Mouse (Mus musculus) heart, adult 2 months (tissue): ENCODE results near the gene Morf4l1. TPM values are rescaled to one million over a fixed set of nuclear protein-coding genes. Genes with fewer than 3 reads are reported as not detected.

ENCODE experiments used
- DNase-seq, 2 experiments: peaks; one replicate each; pipeline ENCODE4 v3.0.0; 2021
- H3K27ac ChIP-seq: fragments of 200-600 bp; 2 replicates; pipeline ENCODE4 v1.8.1; 2022
- H3K27me3 ChIP-seq: fragments of 200-500 bp; 2 replicates; pipeline ENCODE4 v1.6.1; 2012; ENCODE audit warnings: mild to moderate bottlenecking, low read length, inconsistent platforms, mixed read lengths; ENCODE audit not compliant: control insufficient read depth, insufficient read depth
- H3K36me3 ChIP-seq: fragments of 200-500 bp; 2 replicates; pipeline ENCODE4 v1.6.1; 2012; ENCODE audit warnings: low read length, inconsistent platforms; ENCODE audit not compliant: control insufficient read depth, insufficient read depth
- H3K4me1 ChIP-seq: fragments of 200-500 bp; 2 replicates; pipeline ENCODE4 v1.6.1; 2011; ENCODE audit warnings: low read length; ENCODE audit not compliant: control insufficient read depth, insufficient read depth
- H3K4me3 ChIP-seq: fragments of 200-600 bp; 2 replicates; pipeline ENCODE4 v1.8.1; 2022
- H3K79me2 ChIP-seq: fragments of 200-500 bp; replicated peaks from 2 replicates; pipeline ENCODE4 v1.6.1; 2012; ENCODE audit warnings: mild to moderate bottlenecking, inconsistent platforms, low read length, moderate library complexity, mixed read lengths; ENCODE audit not compliant: control insufficient read depth, insufficient read depth
- H3K9ac ChIP-seq: fragments of 200-500 bp; 2 replicates; pipeline ENCODE4 v1.6.1; 2012; ENCODE audit warnings: low read depth, mild to moderate bottlenecking, control low read depth, inconsistent platforms, low read length, mixed read lengths
- CTCF ChIP-seq: fragments of 200-600 bp; IDR thresholded peaks from 2 replicates; pipeline ENCODE4 v1.8.1; 2022; ENCODE audit warnings: antibody characterized with exemption, mild to moderate bottlenecking, moderate library complexity
- EP300 ChIP-seq: fragments of 200-500 bp; IDR thresholded peaks from 2 replicates; pipeline ENCODE4 v1.6.1; 2011; ENCODE audit warnings: low read depth, low read length, control low read depth; ENCODE audit not compliant: insufficient read depth
- POLR2A ChIP-seq: fragments of 200-500 bp; IDR thresholded peaks from 2 replicates; pipeline ENCODE4 v1.6.1; 2011; ENCODE audit warnings: mild to moderate bottlenecking, low read depth, low read length, control low read depth; ENCODE audit not compliant: insufficient read depth
- WGBS: fragments of 180-500 bp; shearing (Covaris S2); methylation state at CpG from one replicate; pipeline ENCODE4 v1.1.7; 2018; 5-methylcytosine and 5-hydroxymethylcytosine counted together
- intact Hi-C: fragments of 180-260 bp; cut with DNase I; formaldehyde crosslinking; loops from one replicate; pipeline ENCODE4 v1.15.1; 2025
- polyA plus RNA-seq: library from polyadenylated mRNA; depleted of rRNA; stranded (reverse); fragments of >200 nt; gene quantifications from 2 replicates; pipeline ENCODE4 v1.2.3, GENCODE M21; 2012
- total RNA-seq, 2 experiments: library from RNA; stranded (reverse); gene quantifications; 2 replicates each; pipeline ENCODE4 v1.2.3; 2021

Morf4l1 gene
- total and polyA plus RNA-seq, 3 experiments: 119 to 276 (median 213) TPM

GRCm38 (mm10) chr9:90109386-90109785 is 5.2 kb downstream of the Morf4l1 start:
- peaks cover 46% of the 10 kb centered on the region for H3K36me3 ChIP-seq
- no peak for DNase-seq
- peaks cover 10% of the 10 kb centered on the region for H3K4me1 ChIP-seq
- no peak overlapping the region for H3K4me3 ChIP-seq
- no peaks in the 10 kb centered on the region for H3K27me3 ChIP-seq
- H3K9ac ChIP-seq: no peak overlapping the region
- H3K27ac ChIP-seq: no peak overlapping the region
- WGBS: 18% methylated on average over 6 of the region's 6 CpGs
- TF ChIP-seq EP300: no peak
- no peak for TF ChIP-seq POLR2A
- TF ChIP-seq CTCF: no peak
- H3K79me2 ChIP-seq: peaks cover 14% of the 10 kb centered on the region
- intact Hi-C loops: no loop called here

- TF ChIP-seq CTCF (no peak), POLR2A (no peak), EP300 (no peak)
- H3K36me3 ChIP-seq: peaks cover 55% of the 10 kb centered on the region
- no peak for DNase-seq
- H3K27me3 ChIP-seq: no peaks in the 10 kb centered on the region
- peaks cover 16% of the 10 kb centered on the region for H3K79me2 ChIP-seq
- H3K9ac ChIP-seq: no peak overlapping the region; the same call in 1 of the 2 replicates
- intact Hi-C loops: no loop called here
- H3K27ac ChIP-seq: no peak overlapping the region
- no peak overlapping the region for H3K4me3 ChIP-seq
- H3K4me1 ChIP-seq: peaks cover 10% of the 10 kb centered on the region
Observed at GRCm38 (mm10) chr9:90108272-90108671, 6.3 kb downstream of the Morf4l1 start.

GRCm38 (mm10) chr9:90106915-90107314 is 7.7 kb downstream of the Morf4l1 start:
- 66% methylated on average over 1 of the region's 1 CpGs for WGBS
- TF ChIP-seq EP300: no peak
- TF ChIP-seq CTCF: no peak
- no peak for TF ChIP-seq POLR2A
- DNase-seq: no peak
- H3K36me3 ChIP-seq: peaks cover 59% of the 10 kb centered on the region
- H3K27ac ChIP-seq: no peak overlapping the region
- H3K27me3 ChIP-seq: no peaks in the 10 kb centered on the region
- intact Hi-C loops: no loop called here
- H3K9ac ChIP-seq: no peak overlapping the region
- no peak overlapping the region for H3K4me3 ChIP-seq
- peaks cover 14% of the 10 kb centered on the region for H3K79me2 ChIP-seq
- H3K4me1 ChIP-seq: peaks cover 8% of the 10 kb centered on the region

DNA sequence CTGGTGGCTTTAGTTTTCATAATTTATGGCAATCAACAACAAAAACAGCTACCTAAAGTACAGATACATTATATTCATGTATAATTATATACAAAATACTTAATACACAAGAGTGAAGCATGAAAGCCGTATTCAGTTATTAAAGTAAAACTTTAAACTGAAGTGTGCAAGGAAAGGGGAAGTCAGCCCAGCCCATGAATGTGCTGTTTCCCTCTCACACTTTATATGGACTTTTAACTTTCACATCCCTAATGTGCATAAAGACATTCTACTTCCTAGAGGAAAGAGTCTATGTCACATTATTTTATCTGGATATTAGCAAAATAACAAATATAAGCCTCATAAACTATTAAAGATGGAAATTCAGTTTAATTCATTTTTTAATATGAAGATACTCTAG is 9.1 kb downstream of the Morf4l1 start:
- Histone ChIP-seq H3K27ac (no peak overlapping the region), H3K36me3 (peaks cover 53% of the 10 kb centered on the region), H3K27me3 (no peaks in the 10 kb centered on the region), H3K4me3 (no peak overlapping the region), H3K79me2 (peaks cover 11% of the 10 kb centered on the region), H3K9ac (no peak overlapping the region), H3K4me1 (peaks cover 5% of the 10 kb centered on the region)
- WGBS: 84% methylated on average over 1 of the region's 1 CpGs
- TF ChIP-seq CTCF: no peak
- no peak for TF ChIP-seq EP300
- TF ChIP-seq POLR2A: no peak
- intact Hi-C loops: no loop called here
- no peak for DNase-seq

DNA sequence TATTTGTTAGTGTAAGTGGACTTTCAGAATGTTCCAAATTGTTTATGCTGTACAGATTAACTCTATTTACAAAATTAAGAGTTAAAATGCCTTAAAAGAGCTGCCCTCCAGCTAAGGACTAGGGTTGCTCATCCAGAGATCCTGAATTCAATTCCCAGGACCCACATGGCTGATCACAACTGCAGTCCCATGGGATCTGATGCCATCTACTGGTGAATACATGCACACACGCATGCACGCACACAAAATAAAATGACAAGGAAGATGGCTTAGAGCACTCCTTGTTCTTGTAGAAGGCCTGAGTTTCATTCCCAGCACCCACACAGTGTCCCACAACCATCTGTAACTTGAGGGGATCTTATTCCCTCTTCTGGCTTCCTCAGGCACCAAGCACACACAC is 13.8 kb downstream of the Morf4l1 start:
- no peaks in the 10 kb centered on the region for H3K4me1 ChIP-seq
- TF ChIP-seq EP300 (no peak), CTCF (peak; percentile 74)
- DNase-seq: no peak
- no peak overlapping the region for H3K27ac ChIP-seq
- no peak overlapping the region for H3K9ac ChIP-seq
- peaks cover 6% of the 10 kb centered on the region for H3K79me2 ChIP-seq
- intact Hi-C loops: no loop called here
- H3K27me3 ChIP-seq: no peaks in the 10 kb centered on the region
- 41% methylated on average over 2 of the region's 2 CpGs for WGBS
- no peak overlapping the region for H3K4me3 ChIP-seq
- H3K36me3 ChIP-seq: peaks cover 31% of the 10 kb centered on the region

DNA sequence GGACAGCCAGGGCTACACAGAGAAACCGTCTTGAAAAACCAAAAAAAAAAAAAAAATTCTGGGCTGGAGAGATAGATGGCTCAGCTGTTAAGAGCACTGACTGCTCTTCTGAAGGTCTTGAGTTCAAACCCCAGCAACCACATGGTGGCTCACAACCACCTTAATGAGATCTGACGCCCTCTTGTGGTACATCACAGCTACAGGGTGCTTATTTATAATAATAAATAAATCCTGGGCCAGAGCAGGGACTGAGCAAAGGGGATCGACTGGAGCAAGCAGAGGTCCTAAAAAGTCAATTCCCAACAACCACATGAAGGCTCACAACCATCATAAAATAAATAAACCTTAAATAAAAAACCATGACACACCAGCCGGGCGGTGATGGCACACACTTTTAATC is 15.6 kb downstream of the Morf4l1 start:
- 87% methylated on average over 5 of the region's 5 CpGs for WGBS
- no peaks in the 10 kb centered on the region for H3K27me3 ChIP-seq
- DNase-seq: no peak
- no peak overlapping the region for H3K27ac ChIP-seq
- no peaks in the 10 kb centered on the region; the same call in 1 of the 2 replicates for H3K79me2 ChIP-seq
- H3K4me3 ChIP-seq: no peak overlapping the region
- TF ChIP-seq CTCF (peak; percentile 53), EP300 (no peak)
- no peak overlapping the region for H3K9ac ChIP-seq
- intact Hi-C loops: no loop called here
- no peaks in the 10 kb centered on the region for H3K4me1 ChIP-seq
- H3K36me3 ChIP-seq: peaks cover 30% of the 10 kb centered on the region
